Mouse (Mus musculus): ENCODE data around the gene Serpinb9.
"Not testable (repeated sequence)": the region's sequence is repeated elsewhere in the genome, so short reads cannot be mapped to it uniquely, and the experiment has no call there.

Gene Serpinb9

DNA sequence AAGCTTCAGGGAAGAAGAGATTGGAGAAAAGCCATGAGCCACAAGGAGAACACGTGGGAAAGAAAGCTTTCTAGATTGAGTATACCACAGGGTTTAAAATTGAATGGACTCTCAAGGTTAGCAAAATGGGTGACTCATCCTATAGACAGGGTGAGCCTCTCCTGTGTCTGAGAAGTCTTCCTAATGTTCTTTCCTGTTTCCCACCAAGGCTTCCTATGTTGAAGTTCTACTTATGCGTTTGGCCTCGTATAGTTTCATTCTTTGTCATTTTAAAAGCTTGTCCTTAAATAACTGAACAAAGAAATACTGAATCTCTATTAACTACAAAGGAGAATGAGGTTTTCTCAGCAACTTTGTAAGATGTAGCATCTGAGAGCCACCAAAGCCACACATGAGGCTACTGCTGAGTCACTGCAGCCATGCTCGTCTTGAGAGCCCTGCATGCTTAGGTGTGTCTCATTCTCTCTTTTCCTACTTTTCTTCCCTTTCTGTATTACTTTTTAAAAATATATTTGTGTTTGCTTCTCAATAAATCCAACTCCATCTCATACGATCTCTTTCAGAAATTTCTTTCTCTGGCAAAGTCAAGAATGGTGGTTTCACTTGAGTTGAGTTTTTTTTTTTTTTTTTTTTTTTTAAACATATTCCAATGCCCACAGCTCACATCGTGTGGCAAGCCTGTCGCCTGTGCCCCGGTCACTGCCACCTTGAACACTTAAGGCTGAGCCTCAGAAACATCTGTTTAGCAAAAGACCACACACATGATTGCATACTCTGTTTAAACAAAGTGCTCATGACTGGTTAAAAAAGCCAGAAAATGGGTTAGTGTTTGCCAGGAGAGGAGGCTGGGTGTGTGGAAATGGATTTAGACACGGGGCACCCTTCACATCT lies 718 bp downstream of the Serpinb9 start:
- no peak for DNase-seq (ENCODE audit: low spot score)

DNA sequence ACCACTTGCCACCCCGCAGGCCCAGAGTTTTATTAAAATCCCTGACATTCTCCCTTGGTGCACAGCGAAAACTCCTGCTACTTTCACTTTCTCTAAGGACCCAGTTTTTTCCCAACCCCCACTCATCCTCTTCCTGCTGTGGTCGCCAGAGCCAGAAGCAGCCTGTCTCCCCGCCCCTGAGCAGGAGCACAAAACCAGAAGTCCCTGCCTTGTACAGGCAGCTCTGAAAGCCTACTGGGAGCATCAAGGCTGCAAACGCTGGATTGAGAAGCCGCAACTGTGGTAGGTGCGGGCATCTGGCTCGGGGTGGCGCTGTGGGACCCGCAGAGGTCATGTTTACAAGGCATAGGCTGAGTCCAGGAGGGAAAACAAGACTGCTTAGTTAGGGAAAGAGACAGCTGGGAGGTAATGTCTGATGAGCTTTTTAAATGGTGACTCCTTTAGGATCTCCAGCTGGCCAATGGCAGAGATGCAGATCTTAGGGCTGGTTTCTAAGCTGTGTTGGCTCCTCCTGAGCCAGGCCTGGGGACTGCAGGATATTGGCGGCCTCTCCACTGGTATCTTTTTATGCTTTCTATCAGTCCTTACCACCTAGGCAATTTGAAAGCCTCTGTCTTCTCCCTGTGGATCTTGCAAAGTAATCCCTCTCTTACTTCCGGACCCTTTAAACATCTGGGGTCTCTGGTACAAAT lies 1.5 kb downstream of the Serpinb9 start:
- DNase-seq (ENCODE audit: low spot score) = peak; percentile 64

DNA sequence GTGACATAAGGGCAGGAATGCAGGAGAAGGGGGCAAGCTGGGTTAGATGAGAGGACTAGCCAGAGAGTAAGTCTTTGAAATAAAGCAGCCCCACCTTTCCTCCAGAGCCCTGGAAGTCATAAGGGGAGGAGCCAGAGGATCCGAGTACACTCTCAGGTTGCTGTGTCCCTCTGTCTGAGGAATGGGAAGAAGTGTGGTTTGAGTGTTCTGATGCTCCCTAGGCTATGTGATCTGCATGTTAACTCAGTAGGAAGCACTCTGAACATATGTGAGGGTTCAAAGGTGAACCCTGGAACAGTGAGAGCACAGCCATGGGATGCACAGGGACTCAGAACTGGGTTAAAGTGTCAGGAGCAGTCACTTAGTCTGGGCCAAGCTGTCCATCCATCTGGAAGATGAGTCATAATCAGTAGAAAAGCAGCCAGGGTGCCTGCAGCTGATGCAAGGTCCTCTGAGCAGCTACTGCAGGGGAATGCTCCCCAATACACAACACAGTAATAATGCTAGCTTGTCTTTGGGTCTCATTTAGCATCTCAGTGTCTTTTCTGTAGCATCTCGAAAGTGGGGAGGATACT lies 2.5 kb downstream of the Serpinb9 start:
- no peak for DNase-seq (ENCODE audit: low spot score)

DNA sequence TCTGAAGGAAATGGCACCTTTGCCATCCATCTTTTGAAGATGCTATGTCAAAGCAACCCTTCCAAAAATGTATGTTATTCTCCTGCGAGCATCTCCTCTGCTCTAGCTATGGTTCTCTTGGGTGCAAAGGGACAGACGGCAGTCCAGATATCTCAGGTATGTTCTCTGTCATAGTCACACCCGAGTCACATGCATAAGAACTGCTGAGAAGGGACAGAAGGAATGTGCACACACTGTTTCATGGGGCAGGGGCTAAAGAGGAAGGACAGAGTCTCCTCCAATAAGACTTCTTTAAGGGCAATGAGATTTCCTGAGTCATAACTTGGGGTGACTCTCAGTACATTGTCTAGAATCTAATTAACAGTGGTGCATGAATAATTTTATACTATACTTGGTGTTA lies 3.5 kb downstream of the Serpinb9 start:
- no peak for DNase-seq (ENCODE audit: low spot score)

DNA sequence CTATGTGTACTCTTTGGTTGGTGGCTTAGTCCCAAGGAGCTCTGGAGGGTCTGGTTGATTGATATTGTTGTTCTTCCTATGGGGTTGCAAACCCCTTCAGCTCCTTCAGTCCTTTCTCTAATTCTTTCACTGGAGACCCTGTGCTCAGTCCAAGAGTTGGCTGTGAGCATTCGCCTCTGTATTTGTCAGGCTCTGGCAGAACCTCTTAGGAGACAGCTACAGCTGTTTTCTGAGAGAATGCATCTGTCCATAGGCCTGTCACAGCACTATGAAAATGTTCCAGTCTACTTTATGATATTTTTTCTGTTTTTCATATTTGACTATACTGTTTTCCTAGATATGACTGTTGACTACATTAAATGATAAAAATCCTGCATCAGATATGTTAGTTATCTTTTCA lies 9.3 kb downstream of the Serpinb9 start:
- DNase-seq (ENCODE audit: low spot score) = no peak

DNA sequence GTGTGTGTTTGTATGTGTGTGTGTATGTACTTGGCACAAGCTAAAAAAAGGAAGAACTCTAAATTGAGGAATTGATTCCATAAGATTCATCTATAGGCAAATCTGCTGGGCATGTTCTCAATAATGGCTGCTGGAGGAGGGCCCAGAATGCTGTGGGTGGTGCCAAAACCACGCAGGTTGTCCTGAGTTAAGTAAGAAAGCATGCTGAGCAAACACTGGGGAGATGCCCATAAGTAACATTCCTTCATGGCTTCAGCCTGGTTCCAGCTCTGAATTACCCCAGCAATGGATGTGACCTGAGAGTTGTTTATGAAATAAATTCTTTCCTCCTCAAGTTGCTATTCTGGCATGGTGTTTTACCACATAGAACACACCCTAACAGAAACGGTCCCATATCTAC lies 10.2 kb downstream of the Serpinb9 start:
- no peak for DNase-seq (ENCODE audit: low spot score)

DNA sequence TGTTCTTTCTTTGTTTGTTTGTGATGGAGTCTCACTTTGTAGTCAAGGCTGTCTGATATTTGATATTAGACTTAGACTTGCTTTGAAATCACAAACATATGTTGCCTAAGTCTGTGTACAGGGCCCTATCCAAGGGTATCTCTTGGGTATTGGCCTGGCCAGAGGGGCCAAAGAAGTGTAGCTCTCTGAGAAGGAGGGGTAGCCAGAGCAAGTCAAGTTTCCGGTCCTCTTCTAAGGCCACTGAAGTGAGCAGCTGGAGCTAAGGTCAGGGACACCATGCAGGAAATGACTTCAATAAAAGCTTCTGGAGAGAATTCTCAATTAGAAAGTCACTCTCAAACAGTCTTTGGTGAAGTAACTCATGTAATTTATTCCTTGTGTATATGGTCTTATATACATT lies 19.3 kb downstream of the Serpinb9 start:
- no peak for DNase-seq (ENCODE audit: low spot score)

DNA sequence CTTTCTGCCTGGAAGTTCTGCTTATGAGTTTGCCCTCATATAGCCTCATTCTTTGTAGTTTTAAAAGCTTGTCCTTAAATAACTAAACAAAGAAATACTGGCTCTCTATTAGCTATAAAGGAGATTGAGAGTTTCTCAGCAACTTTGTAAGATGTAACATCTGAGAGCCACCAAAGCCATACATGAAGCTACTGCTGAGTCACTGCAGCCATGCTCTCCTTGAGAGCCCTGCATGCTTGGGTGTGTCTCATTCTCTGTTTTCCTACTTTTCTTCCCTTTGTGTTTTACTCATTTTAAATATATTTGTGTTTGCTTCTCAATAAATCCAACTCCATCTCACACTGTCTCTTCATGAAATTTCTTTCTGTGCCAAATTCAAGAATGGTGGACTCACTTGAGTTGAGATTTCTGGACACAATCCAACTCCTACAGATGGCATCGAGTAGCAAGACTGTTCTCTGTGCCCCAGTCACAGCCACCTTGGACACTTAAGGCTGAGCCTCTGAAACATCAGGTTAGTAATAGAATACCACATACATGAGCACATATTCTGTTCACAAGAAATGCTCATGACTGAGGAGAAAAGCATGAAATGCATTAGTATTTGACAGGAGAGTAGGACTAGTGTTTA lies 23.5 kb downstream of the Serpinb9 start:
- no peak for DNase-seq (ENCODE audit: low spot score)

DNA sequence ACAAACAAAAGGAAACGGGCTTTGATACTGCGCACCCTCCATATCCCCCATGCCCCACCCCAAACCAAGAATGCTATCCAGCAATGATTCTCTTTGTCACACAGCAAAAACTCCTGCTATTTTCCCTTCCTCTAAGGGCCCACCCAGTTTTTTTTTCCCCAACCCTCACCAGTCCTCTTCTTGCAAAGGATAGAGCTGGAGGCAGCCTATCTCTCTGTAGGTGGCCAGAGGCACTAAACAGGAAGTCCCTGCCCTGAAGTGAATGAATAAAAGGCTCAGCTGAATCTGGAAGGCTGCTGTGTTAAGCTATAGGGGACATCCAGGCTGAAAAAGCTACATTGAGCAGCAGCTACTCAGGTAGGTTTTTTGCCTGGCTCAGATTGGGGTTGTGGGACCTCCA lies 24.2 kb downstream of the Serpinb9 start, which contains the start of gene Serpinb9b:
TSS of gene Serpinb9b (plus strand) at position 173 of the 400 bp plus-strand sequence.
- DNase-seq (ENCODE audit: low spot score) = no peak

DNA sequence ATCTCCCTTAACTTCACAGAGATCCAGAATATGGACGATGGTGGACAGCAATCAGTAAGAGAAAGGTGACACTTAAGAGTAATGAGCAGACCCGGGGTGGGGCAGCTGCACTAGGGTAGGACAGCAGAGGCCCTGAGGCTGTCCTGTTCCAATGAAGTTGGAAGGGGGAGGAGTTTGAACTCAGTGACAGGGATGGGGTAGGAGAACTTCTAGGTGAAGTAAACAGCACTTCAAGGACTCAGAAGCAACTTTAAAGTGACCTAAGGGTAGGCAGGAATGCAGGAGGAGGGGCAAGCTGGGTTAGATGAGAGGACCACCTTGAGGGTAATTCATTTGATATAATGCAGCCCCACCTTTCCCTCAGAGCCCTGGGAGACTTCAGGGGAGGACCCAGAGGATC lies 25.1 kb downstream of the Serpinb9 start:
- no peak for DNase-seq (ENCODE audit: low spot score)

DNA sequence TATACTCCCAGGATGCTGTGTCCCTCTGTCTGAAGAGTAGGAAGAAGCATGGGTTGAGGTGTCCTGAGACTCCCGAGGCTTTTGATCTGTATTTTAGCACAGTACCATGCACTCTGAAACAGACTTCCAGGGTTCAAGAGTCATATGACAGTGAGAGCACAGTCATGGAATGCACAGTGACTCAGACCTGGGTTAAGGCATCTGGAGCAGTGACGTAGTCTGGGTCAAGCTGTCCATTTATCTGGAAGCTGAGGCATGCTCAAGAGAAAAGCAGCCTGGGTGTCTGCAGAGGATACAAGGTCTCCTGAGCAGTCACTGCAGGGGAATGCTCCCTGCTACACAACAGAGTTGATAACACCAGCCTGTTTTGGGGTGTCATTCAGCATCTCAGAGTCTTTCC lies 25.5 kb downstream of the Serpinb9 start:
- DNase-seq (ENCODE audit: low spot score) = no peak

DNA sequence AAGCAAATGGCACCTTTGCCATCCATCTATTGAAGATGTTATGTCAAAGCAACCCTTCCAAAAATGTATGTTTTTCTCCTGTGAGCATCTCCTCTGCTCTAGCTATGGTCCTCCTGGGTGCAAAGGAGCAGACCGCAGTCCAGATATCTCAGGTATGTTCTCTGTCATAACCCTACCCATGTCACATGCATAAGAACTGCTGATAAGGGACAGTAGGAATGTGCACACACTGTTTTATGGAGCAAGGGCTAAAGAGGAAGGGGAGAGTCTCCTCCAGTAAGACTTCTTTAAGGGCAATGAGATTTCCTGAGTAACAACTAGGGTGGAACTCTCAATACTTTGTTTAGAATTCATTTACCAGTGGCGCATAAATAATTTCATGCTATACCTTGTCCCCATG lies 26.4 kb downstream of the Serpinb9 start:
- not testable (repeated sequence) for DNase-seq (ENCODE audit: low spot score)

DNA sequence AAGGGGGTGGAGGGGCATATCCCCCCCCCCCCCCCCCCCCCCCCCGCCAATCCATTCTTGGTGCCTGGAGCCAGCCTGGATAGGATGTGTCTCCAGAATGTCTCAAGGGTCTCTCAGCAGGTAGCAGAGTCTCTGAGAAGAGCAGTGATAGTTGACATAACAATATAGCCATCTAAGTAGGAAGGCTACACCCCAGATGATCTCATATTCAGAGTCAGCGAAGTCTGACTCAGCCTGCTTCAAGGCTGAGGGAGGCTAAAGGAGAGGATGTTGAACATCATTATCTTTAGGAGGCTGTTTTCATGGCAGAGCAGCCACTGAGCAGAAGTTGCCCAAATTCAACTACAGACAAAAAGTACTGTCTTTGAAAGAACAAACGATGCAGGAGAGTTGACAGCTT lies 27.2 kb downstream of the Serpinb9 start:
- DNase-seq (ENCODE audit: low spot score) = no peak

DNA sequence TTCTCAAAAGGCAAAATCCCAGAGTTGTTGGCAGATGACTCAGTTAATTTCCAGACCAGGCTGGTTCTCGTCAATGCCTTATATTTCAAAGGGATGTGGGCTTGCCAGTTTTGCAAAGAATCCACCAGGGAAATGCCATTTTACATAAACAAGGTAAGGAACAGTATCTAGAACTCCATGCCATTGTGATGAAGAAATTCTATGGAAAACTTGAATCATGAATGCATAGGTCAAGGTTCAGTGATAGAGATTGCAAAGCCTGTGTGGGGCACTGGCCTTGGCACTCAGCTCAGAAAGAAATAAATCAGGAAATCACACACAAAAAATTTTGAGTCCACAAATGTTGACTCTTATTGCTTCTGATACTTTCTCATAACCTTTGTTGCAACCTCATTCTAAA lies 32.5 kb downstream of the Serpinb9 start:
- DNase-seq (ENCODE audit: low spot score) = no peak

DNA sequence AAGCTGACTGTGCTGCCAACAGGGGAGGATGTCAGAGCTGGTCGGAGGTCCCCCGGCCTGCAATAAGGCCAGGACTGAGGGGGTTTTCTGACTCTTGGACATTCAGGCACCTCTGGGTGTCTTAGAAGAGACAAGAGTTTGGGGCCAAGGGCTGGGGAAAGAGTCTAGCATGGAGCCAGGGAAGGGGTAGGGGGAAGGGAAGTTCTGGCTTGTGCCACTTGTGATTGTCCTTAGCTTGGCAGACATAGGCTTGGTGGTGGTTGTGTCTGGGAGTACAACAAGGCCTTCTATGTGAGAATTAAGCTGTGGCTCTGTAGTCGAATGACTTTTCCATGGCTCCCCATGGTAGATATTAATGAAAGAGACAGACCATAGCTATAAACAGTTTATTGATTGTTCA lies 40.5 kb downstream of the Serpinb9 start:
- DNase-seq (ENCODE audit: low spot score) = no peak

DNA sequence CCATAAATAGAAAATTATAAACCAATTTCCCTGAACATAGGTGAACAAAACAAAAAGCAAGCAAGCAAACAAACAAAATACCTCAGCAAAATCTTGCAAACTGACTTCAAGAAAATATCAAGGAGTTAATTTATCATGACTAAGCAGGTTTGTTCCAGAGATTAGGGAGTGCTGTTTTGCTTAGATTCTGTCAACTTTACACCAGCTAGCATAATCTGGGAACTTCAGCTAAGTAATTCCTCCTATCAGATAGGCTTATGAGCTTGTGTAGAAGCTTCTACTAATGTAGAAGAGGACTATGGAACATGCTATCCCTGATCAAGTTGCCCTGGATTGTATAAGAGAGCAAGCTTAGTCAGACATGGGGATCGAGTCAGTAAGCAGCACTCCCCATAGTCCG lies 44.2 kb downstream of the Serpinb9 start:
- DNase-seq (ENCODE audit: low spot score) = no peak

DNA sequence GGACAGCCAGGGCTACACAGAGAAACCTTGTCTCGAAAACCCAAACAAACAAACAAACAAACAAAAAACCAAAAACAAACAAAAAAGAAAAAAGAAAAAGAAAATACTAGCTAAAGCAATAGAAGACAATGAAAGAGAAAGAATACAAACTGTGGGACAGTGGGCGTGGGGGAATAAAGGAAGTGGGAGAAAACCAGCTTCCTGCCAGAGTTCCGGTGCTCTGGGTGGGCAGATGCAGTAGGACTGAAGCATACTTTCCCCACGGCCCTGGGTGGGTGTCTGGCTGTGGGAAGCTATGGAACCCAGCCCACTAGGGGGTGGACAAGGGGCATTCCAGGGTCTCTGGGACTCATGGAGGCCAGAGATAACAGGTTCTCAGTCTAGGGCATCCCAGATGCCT lies 45.1 kb downstream of the Serpinb9 start:
- no peak for DNase-seq (ENCODE audit: low spot score)

DNA sequence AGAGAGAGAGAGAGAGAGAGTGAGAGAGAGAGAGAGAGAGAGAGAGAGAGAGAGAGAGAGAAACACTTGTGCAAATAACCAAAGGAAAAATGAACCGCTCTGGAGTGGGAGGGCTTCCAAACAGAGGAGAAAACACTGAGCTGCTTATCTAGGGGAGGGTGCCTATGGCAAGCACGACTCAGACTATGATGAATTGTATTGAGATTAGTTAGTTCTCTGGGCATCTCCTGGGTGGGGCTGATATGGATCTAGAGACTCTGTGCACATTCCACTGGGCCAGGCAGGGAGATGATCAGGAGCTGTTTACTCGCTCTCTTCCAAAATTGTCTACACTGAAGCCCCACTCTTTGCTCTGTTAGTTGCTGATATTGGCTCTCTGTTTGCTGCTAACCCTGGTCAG lies 48.6 kb downstream of the Serpinb9 start:
- no peak for DNase-seq (ENCODE audit: low spot score)

DNA sequence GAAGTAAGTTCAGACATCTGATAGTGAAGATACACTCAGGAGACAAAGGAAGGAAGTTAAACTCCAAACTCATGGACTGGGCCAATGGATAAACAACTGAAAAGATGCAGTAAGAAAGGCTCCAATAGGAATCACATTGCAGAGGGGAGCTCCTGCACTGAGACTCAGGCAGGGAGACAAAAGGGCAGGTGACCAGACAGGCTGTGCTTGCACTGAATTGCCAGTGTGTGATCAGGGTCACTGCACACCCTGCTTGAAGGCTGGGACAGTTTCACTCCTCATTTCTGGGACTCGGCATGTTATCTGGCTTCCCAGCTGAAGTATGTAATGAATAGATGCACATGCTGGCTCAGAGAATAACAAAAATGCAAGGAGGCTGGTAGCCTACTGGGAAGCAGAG lies 60.0 kb downstream of the Serpinb9 start:
- DNase-seq (ENCODE audit: low spot score) = no peak

All from layer of hippocampus, adult 9-10 months (tissue).